In the genomic region with DNA sequence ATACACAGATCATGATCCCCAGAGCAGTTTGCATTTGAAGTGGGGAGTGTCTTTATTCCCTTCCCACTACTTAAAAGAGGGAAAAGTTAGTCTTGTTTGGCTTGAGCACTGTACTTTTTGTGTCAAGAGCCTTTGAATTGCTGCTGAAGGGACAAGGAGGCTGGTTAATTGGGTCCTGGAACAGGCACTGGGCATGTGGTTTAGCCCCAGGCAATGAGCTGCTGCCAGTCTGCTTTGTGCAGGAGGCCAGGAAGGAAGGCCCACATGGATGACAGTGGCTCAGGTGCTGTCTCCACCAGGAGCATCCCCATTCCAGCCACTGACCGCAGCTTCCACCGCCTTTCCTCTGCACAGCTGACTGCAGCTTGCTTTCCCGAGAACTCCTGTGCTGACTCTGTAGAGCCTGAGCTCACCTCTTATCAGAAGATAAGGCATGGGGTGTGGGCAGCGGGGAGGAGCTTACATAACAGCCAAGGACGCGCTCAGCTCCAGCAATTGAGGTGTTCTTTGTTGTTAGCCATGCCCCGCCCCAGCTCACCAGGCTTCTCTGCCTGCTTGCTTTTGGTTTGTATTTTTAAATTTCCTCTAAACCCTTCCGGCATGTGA, we compare ENCODE assay signal across 9 mouse cellular contexts. TPM values are rescaled to one million over a fixed set of nuclear protein-coding genes. Genes with fewer than 3 reads are reported as not detected.
DNase-seq lines count a peak whose midpoint lies in the region; ATAC-seq and TF ChIP-seq lines count a peak whose summit lies in the region.
"Had no signal": no experiment of that assay in that cellular context is flagged by ENCODE, and none has a peak within 500 bp of the region (broad histone marks: within the 10 kb centered on the region; RNA-seq: fewer than 3 reads in every experiment).

No protein-coding gene starts in this region.

- no peak for TF ChIP-seq CTCF in kidney, adult 2 months (conservative IDR thresholded peaks at IDR 0.05; ENCODE audit: insufficient read depth, insufficient read length, low read depth, low read length)

- DNase-seq in kidney, adult 2 months = peak; percentile 24
- no peak for DNase-seq in kidney, postnatal 14 days
- peak; percentile 13 for DNase-seq in adrenal gland, adult 8-10 months
- DNase-seq in heart, postnatal 4 days = peak; percentile 29
- no peak for DNase-seq in frontal cortex, postnatal 36 days (ENCODE audit: low spot score in 2 of 2)

- H3K9me3 ChIP-seq in megakaryocyte, embryonic 14.5 days = no peaks in the 10 kb centered on the region
- H3K9me3 ChIP-seq: midbrain, embryonic 12.5 days had no signal

- no peaks in the 10 kb centered on the region for H3K4me1 ChIP-seq in kidney, adult 2 months (ENCODE audit: control insufficient read depth, insufficient read depth, low read length)
- H3K4me1 ChIP-seq in megakaryocyte, embryonic 14.5 days = peaks cover 14% of the 10 kb centered on the region

- no peaks in the 10 kb centered on the region for H3K27me3 ChIP-seq in kidney, adult 2 months (replicated peaks; ENCODE audit: control insufficient read depth, insufficient read depth, low read length)
- no peaks in the 10 kb centered on the region for H3K27me3 ChIP-seq in megakaryocyte, embryonic 14.5 days (replicated peaks)
- H3K27me3 ChIP-seq: midbrain, embryonic 12.5 days had no signal

- no peak for TF ChIP-seq POLR2A in kidney, adult 2 months (IDR thresholded peaks at IDR 0.05; ENCODE audit: low read depth, low read length)

- H3K27ac ChIP-seq in kidney, adult 2 months (ENCODE audit: insufficient read depth, low read depth, low read length) = no peak overlapping the region
- H3K27ac ChIP-seq: midbrain, embryonic 12.5 days had no signal

- H3K36me3 ChIP-seq in kidney, adult 2 months (ENCODE audit: control insufficient read depth, insufficient read depth, low read length) = no peaks in the 10 kb centered on the region
- peaks cover 44% of the 10 kb centered on the region for H3K36me3 ChIP-seq in megakaryocyte, embryonic 14.5 days (replicated peaks; ENCODE audit: low read length)
- H3K36me3 ChIP-seq: midbrain, embryonic 12.5 days had no signal

- WGBS in kidney, adult 2 months = 59% methylated on average over 8 of the region's 8 CpGs

- H3K4me3 ChIP-seq in kidney, adult 2 months (ENCODE audit: insufficient read depth, low read depth, low read length) = no peak overlapping the region
- H3K4me3 ChIP-seq in megakaryocyte, embryonic 14.5 days (replicated peaks) = peak overlapping the region; percentile 0
- H3K4me3 ChIP-seq: midbrain, embryonic 12.5 days had no signal

- ATAC-seq in erythroid progenitor cell, adult 5-6 weeks (replicated peaks; ENCODE audit: low FRiP score, poor library complexity, severe bottlenecking) = peak; percentile 90
- ATAC-seq in monocyte, adult 5-6 weeks (replicated peaks; ENCODE audit: insufficient number of reproducible peaks, low FRiP score, low TSS enrichment, poor library complexity, severe bottlenecking) = no peak

RNA-seq across cellular contexts. Expression of a gene that starts 50.0 kb away (rescaled TPM):
- 55.4 and 56.6 TPM in 2 replicates for polyA plus RNA-seq in kidney, adult 2 months (2012; rRNA removed)
- 10 to 100 TPM; 49.5 to 65.4 (median 54.9) TPM for total RNA-seq in adrenal gland, adult 8-10 months (2022)
- 11.3 and 24.5 TPM in 2 replicates for total RNA-seq in erythroid progenitor cell, adult 5-6 weeks (2015; ENCODE audit: low replicate concordance)
- total RNA-seq in erythroid progenitor cell, adult 5-6 weeks (2017; ENCODE audit: low replicate concordance) = 3.8 and 8.0 TPM in 2 replicates
- total RNA-seq in heart, postnatal 4 days (2021) = 10 to 100 TPM; 21.3 to 22.8 TPM
- 18.6 and 47.8 TPM in 2 replicates for polyA plus RNA-seq in megakaryocyte, embryonic 14.5 days (2012; ENCODE audit: insufficient read depth, low replicate concordance)
- total RNA-seq in monocyte, adult 5-6 weeks (2017) = 18.5 to 37.3 TPM (median 20.5 TPM) in 3 replicates

RNA-seq across cellular contexts. Expression of a gene that starts 50.1 kb away (rescaled TPM):
- polyA plus RNA-seq in kidney, adult 2 months (2012; rRNA removed) = 26.0 and 27.7 TPM in 2 replicates
- total RNA-seq in adrenal gland, adult 8-10 months (2022) = 10 to 100 TPM; 34.5 to 45.6 (median 42.7) TPM
- total RNA-seq in erythroid progenitor cell, adult 5-6 weeks (2015; ENCODE audit: low replicate concordance) = 1.1 and 1.3 TPM in 2 replicates
- total RNA-seq in erythroid progenitor cell, adult 5-6 weeks (2017; ENCODE audit: low replicate concordance) = 1.0 and 3.0 TPM in 2 replicates
- total RNA-seq in heart, postnatal 4 days (2021) = 10 to 100 TPM; 17.5 to 18.3 TPM
- 33.6 and 37.4 TPM in 2 replicates for polyA plus RNA-seq in megakaryocyte, embryonic 14.5 days (2012; ENCODE audit: insufficient read depth, low replicate concordance)
- total RNA-seq in monocyte, adult 5-6 weeks (2017) = 4.7 to 9.4 TPM (median 6.5 TPM) in 3 replicates

Comparison
In these comparisons a context has a peak if more than half of its experiments do, and no peak if none do; other contexts are left out.
1. DNase-seq: peak in kidney, adult 2 months (single experiment), adrenal gland, adult 8-10 months (single experiment) and heart, postnatal 4 days (single experiment); none in kidney, postnatal 14 days (single experiment) and frontal cortex, postnatal 36 days (0 of 2).